Mouse (Mus musculus) C2C12 (cell line): ENCODE results near the gene Anxa9. TPM values are rescaled to one million over a fixed set of nuclear protein-coding genes. Genes with fewer than 3 reads are reported as not detected.

Experiments
- H3K27me3 ChIP-seq: one replicate; pipeline ENCODE4 v1.6.1; 2011; ENCODE audit not compliant: control insufficient read depth, insufficient read depth, insufficient read length
- H3K36me3 ChIP-seq: one replicate; pipeline ENCODE4 v1.6.1; 2011; ENCODE audit not compliant: control insufficient read depth, insufficient read depth
- H3K4me3 ChIP-seq: one replicate; pipeline ENCODE4 v1.5.1; 2011; ENCODE audit warnings: mild to moderate bottlenecking, control low read depth; ENCODE audit not compliant: poor library complexity, insufficient read depth, severe bottlenecking
- H3K79me2 ChIP-seq: one replicate; pipeline ENCODE4 v1.6.1; 2011; ENCODE audit not compliant: control insufficient read depth, insufficient read depth
- H3K79me3 ChIP-seq: one replicate; pipeline ENCODE4 v1.6.1; 2011; ENCODE audit warnings: low read depth, control low read depth
- H3ac ChIP-seq: one replicate; pipeline ENCODE3; 2011; ENCODE audit warnings: low read depth; ENCODE audit not compliant: control insufficient read depth, insufficient read length
- CEBPB ChIP-seq: IDR thresholded peaks from one replicate; pipeline ENCODE4 v1.6.1; 2011; ENCODE audit warnings: low read depth, mild to moderate bottlenecking, control low read depth, moderate library complexity
- CTCF ChIP-seq: IDR thresholded peaks from one replicate; pipeline ENCODE4 v1.5.1; 2011; ENCODE audit not compliant: control insufficient read depth, insufficient read depth, insufficient read length
- FOSL1 ChIP-seq: IDR thresholded peaks from one replicate; pipeline ENCODE4 v1.8.0; 2011; ENCODE audit warnings: mild to moderate bottlenecking, low read length; ENCODE audit not compliant: poor library complexity, insufficient read depth, severe bottlenecking
- MAX ChIP-seq: IDR thresholded peaks from one replicate; pipeline ENCODE4 v1.6.1; 2011; ENCODE audit warnings: mild to moderate bottlenecking, control low read depth
- MYOD1 ChIP-seq: IDR thresholded peaks from one replicate; pipeline ENCODE4 v1.6.1; 2011; ENCODE audit warnings: low read depth; ENCODE audit not compliant: control insufficient read depth, insufficient read length
- MYOG ChIP-seq: IDR thresholded peaks from one replicate; pipeline ENCODE4 v1.6.1; 2011; ENCODE audit not compliant: control insufficient read depth, insufficient read length; ENCODE audit errors: extremely low read depth
- USF1 ChIP-seq: IDR thresholded peaks from one replicate; pipeline ENCODE4 v1.6.1; 2011; ENCODE audit warnings: low read depth, mild to moderate bottlenecking, control low read depth, moderate library complexity
- polyA plus RNA-seq: library from polyadenylated mRNA; unstranded; fragments of >200 nt; fragmentation: generic; extraction: Trizol; gene quantifications from one replicate; pipeline ENCODE4 v1.2.1, GENCODE M21; 2012; ENCODE audit warnings: missing spikeins

Anxa9 gene
- polyA plus RNA-seq, 1 experiment: 1.6 TPM

DNA sequence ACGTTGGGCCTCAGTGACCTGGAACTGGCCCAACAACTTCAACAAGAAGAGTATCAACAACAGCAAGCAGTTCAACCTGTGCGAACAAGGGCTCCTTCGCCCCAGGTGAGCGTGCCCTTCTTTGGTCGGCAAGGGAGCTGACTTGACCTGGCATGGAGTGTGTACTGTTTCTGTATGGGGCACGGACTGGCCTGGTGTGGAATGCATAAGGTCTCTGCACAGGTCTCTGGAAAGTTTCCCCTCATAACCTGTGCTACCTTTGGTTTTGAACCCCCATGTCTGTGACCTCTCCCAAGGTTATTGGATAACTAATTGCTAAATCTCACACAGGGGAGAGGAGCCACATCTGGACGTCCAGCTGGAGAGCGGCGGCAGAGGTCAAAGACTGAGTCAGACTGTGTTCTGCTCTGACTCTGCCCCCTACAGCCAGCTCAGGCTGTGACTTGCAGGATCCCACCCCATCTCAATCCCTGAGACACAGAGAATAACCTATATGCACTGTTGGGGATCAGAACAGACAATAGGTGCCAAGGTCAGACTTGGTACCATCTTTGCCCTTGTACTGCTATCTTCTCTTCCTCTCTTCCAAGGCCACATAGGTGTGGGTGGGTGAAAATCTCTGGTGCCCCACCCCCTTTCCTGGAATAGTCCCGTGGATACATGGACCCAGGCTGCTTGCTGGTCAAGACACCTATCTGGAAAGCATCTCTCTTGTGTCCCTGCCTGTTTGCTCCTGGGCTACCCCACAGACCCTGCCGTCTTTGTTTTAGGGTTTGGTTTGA lies 11.5 kb downstream of the Anxa9 start:
- TF ChIP-seq MYOD1: no peak
- no peak for TF ChIP-seq CEBPB
- no peak for TF ChIP-seq MYOG
- no peak for TF ChIP-seq FOSL1
- TF ChIP-seq MAX: no peak
- no peak for TF ChIP-seq CTCF
- TF ChIP-seq USF1: no peak
- Histone ChIP-seq H3K79me2 (no peaks in the 10 kb centered on the region), H3K79me3 (no peaks in the 10 kb centered on the region), H3K36me3 (peaks cover 51% of the 10 kb centered on the region), H3K27me3 (no peaks in the 10 kb centered on the region), H3ac (no peak overlapping the region), H3K4me3 (no peak overlapping the region)

- peaks cover 49% of the 10 kb centered on the region for H3K36me3 ChIP-seq
Measured at GRCm38 (mm10) chr3:95294718-95295117, 12.3 kb downstream of the Anxa9 start.

DNA sequence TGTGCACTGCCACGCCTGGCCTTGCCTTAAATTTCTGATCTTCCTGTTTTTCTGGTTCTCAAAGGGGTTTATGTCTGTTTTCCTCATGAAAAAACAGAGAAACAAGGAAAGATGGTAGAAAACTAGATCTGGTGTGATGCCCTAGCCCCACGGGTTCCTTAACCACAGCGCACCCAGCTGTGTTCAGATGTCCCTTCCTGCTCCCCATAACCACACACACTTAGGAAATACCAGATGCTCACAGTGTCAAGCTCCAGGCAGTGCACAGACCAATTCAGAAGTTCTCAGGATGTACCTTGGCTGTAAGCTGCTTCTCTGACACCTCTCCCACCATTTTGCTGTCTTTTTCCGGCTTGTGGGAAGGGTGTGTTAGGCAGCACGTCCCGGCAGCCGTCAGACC lies 12.7 kb downstream of the Anxa9 start:
- H3K27me3 ChIP-seq: no peaks in the 10 kb centered on the region
- no peaks in the 10 kb centered on the region for H3K79me3 ChIP-seq
- H3K36me3 ChIP-seq: peaks cover 53% of the 10 kb centered on the region
- H3ac ChIP-seq: no peak overlapping the region
- no peaks in the 10 kb centered on the region for H3K79me2 ChIP-seq
- TF ChIP-seq CTCF: no peak
- TF ChIP-seq MYOD1: no peak
- no peak for TF ChIP-seq MAX
- TF ChIP-seq FOSL1: no peak
- TF ChIP-seq MYOG: no peak
- TF ChIP-seq USF1: no peak
- no peak for TF ChIP-seq CEBPB
- H3K4me3 ChIP-seq: no peak overlapping the region

More at GRCm38 (mm10) chr3:95294718-95295117, 12.3 kb downstream of the Anxa9 start:
- no peaks in the 10 kb centered on the region for H3K79me2 ChIP-seq
- H3K27me3 ChIP-seq: no peaks in the 10 kb centered on the region
- TF ChIP-seq MAX: no peak
- TF ChIP-seq CTCF: no peak
- TF ChIP-seq FOSL1: no peak
- no peak for TF ChIP-seq CEBPB
- no peak for TF ChIP-seq MYOG
- no peak for TF ChIP-seq MYOD1
- TF ChIP-seq USF1: no peak
- no peak overlapping the region for H3K4me3 ChIP-seq
- H3K79me3 ChIP-seq: no peaks in the 10 kb centered on the region
- no peak overlapping the region for H3ac ChIP-seq

- Histone ChIP-seq H3K79me2 (no peaks in the 10 kb centered on the region), H3K36me3 (peaks cover 54% of the 10 kb centered on the region), H3ac (no peak overlapping the region), H3K4me3 (no peak overlapping the region), H3K27me3 (no peaks in the 10 kb centered on the region), H3K79me3 (no peaks in the 10 kb centered on the region)
- no peak for TF ChIP-seq MYOG
- no peak for TF ChIP-seq MAX
- peak; percentile 67 for TF ChIP-seq CEBPB
- TF ChIP-seq MYOD1: peak; percentile 90
- TF ChIP-seq USF1: no peak
- TF ChIP-seq CTCF: no peak
- peak; percentile 56 for TF ChIP-seq FOSL1
Measured at GRCm38 (mm10) chr3:95293537-95293936, 13.4 kb downstream of the Anxa9 start.

- no peaks in the 10 kb centered on the region for H3K27me3 ChIP-seq
- H3K79me3 ChIP-seq: no peaks in the 10 kb centered on the region
- peaks cover 61% of the 10 kb centered on the region for H3K36me3 ChIP-seq
- no peaks in the 10 kb centered on the region for H3K79me2 ChIP-seq
- no peak overlapping the region for H3K4me3 ChIP-seq
- no peak overlapping the region for H3ac ChIP-seq
- TF ChIP-seq MYOD1 (no peak), MYOG (no peak), CTCF (no peak), MAX (no peak), USF1 (no peak), CEBPB (no peak), FOSL1 (no peak)
Measured at GRCm38 (mm10) chr3:95292899-95293298, 14.1 kb downstream of the Anxa9 start.
